Mouse (Mus musculus) layer of hippocampus, adult 9-11 months (tissue): Measurements from ENCODE around the gene Ric3.

ENCODE experiments used
- DNase-seq: peaks from one replicate; pipeline ENCODE4 v3.0.0; 2022

The Ric3 gene

DNA sequence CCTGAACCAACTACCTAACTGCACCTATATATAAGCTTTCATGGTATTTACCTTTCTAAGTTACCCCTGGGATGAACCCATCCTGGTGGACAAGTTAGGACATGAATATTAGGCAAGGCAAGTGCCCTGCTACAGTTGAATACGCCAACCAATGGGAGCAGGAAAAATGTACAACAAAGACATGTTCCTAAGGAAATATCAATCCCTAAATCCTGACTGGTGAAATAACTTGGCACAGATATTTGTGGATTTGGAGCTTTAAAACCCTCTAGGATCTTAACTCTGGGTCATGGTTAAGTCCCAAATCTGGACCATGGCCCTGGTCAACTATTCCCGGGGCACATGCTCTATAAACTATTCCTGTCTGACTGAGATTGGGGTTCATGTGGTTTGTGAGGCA is 37.3 kb downstream of the Ric3 start:
- DNase-seq = no peak

DNA sequence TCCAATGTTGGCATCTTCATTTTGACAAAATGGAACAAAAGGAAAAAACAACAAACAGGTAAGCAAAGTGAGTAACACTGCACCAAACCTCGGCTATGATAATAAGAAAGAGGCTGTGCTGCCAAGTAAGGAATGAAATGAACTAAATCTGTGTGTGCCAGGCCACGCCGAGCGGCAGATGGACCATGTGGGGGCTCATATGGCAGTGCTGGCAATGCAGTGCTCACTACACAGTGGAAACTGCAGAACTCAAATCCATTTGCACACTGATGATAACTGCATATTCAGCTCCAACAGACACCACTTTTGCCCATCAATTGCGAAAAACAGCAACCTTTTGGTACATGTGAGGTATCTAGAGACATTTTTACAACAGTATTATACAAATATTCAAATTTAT is 43.7 kb downstream of the Ric3 start:
- DNase-seq = peak; percentile 91

DNA sequence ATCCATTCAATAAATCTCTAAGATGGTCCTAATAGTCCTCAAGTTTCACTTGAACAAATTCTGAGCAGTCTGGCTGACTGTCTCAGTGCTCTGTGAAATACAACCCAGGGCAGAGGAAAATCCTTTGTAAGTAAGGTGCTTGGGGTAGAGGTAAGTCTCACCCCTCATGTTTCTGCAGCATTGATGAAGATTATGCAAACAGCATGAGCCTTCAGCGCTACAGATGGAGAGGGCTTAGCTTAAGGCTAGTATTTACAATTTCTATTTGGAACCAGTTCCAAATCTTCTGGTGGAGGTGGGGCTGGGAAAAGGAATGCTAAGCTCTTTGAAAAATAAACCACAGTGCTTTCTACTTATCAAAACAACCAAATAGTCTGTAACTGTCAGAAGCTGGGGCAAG is 44.1 kb downstream of the Ric3 start:
- DNase-seq = no peak

DNA sequence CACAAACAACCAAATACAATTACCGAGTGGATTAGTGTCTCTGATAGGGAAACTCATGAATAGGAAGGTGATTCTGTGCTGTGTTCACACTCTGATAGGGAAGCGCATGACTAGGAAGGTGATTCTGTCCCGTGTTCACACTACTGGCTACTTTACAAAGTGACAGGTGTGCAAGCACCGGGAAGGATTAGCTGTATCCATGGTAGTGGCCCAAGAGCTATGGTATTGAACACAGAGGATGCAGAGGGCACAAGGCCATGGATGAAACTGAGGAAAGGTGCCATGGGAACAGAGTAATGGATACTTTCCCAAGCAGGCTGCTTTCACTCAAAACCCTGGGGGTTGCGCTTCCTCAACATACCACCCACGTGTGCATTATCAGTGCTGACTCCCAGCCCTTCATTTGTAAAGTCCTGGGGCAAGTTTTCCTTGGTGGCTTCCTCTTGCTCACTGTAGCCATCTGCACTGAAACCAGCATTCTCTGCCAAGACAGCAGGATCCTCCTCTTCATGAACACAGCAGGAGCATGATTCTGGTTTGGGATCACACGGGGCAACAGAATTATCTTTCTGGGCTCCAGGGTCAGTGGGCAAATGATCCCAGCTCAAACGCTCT is 44.9 kb downstream of the Ric3 start:
- DNase-seq = no peak

DNA sequence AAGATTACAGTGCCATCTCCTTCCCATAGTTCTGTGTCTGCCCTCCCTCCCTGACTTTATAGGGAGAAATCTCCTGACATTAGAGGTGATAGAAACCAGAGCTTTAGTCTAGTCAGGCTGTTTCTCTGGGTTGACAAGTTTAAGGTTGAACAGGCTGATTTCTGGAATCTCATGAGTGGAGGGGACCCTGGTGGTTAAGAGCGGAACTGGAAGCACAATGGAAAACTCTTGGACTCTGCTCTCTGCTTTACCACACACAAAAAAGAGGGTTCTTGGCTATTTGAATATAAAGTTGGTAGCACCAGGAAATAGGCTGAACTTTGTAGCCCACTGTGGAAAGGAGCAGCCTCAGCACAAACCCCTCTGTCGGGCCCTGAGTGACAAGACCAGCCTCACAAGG is 51.1 kb downstream of the Ric3 start:
- DNase-seq = no peak

DNA sequence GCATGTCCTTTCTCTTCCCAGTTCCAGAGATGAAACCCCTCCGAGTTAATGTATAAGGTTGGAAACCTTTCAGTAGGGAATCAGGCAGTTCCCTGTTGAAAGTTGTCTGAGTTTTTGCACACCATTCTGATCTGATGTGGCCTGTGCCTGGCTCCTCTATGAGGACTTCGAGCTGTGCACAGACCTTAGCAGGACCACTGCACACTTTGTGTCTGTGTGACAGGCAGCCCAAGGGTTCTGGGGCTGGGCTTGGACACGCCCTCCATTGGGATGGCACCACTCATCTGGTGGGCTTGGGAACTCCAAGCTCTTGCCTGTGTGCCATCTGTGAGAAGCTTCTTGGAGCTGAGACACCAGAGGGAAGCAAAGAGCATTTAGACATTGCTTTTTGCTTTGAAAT is 51.8 kb downstream of the Ric3 start:
- no peak for DNase-seq

DNA sequence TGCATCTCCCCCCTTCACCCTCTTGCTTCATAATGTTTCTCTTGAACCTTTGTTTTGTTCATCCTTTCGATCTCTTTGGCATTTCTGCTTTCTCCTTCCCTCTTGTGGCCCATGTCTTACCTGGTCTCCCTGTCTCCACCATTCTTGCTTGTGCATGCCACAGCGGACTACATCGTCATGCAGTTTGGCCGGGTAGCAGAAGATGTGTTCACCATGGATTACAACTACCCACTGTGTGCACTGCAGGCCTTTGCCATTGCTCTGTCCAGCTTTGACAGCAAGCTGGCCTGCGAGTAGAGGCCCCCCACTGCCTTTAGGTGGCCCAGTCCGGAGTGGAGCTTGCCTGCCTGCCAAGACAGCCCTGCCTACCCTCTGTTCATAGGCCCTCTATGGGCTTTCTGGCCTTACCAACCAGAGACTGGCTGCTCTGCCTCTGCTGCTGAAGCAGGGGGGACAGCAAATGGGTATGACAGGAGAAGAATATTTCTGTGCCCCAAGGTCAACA is 53.1 kb downstream of the Ric3 start:
- DNase-seq = no peak

GRCm38 (mm10) chr7:109028204-109028603 is 54.9 kb downstream of the Ric3 start:
- no peak for DNase-seq

- DNase-seq = no peak
Observed at GRCm38 (mm10) chr7:109027721-109028120, 55.4 kb downstream of the Ric3 start.

DNA sequence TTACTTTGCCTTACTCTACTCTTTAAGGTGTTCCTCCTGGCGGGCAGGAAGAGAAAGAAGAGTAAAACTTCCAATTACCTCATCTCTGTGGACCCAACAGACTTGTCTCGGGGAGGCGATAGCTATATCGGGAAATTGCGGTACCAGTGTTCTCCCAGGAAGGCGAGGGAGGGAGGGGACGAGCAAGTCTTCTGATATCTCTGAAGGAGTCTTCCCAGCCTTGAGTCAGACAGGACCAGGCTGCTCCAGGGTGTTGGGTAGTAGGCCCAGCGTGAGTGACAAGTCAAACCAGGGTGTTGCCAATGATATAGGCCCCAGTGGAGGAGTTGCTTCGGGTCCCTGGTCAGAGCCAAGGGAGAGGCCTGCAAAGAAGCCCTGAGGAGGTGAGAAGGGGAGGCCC is 56.2 kb downstream of the Ric3 start:
- DNase-seq = no peak

DNA sequence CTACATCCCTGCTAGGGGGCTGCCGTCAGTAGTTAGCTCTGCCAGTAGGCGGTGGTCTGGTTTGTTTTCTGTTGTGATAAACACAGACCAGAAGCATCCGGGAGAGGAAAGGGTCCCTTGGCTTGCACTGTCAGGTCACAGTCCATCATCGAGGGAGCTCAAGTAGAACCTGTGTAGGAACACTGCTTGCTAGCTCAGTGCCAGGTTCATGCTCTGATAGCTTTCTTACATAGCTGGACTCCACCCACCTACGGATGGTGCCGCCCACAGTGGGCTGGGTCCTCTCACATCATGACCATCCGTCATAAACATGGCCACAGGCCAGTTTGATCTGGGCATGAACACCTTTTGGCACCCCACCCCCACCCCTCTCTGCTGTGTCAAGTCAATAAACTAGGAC is 57.4 kb downstream of the Ric3 start:
- DNase-seq = no peak

GRCm38 (mm10) chr7:109021428-109021827 is 61.7 kb downstream of the Ric3 start:
- no peak for DNase-seq

DNA sequence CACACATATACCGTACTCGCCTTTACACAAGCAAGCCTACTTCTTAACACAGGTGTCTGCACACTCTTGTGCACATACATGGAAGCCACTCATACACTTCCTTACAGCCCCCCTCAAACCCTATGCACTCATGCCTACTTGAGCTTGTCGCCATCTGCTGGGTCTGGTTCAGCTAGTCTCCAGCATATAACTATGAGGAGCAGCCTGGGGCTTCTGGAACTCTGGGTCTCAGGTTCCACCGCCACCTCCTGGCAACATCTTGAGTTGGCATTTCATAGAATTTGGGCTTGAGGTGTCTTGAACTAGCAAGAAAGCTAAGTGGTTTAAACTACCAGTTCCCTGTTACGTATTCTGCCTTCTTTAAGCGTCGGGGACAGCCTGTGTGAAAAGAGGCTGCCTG is 63.9 kb downstream of the Ric3 start:
- DNase-seq = no peak

- DNase-seq = no peak
Observed at GRCm38 (mm10) chr7:109016378-109016923, 66.7 kb downstream of the Ric3 start.

DNA sequence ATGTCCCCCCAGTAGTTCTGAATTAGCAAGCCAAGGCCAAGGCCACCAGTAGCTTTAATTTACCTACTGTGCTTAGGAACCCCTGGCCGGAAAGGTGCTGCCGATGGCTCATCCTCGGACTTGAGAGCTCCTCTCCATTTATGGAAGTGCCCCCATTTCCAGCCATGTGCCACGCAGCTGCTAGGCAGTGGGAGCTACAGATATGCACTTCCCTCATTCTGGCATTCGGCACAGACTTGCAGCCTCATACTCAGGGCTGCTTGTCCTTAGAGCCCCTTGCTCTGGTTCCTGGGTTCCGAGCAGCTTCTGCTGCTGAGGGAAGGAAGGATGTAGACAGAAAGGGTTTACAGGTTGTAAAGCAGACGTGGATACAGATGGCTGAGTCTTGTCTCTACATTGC is 68.3 kb downstream of the Ric3 start:
- DNase-seq = no peak

- DNase-seq = peak; percentile 56
Observed at GRCm38 (mm10) chr7:109012998-109013625, 70.0 kb downstream of the Ric3 start.

- DNase-seq = no peak
Observed at GRCm38 (mm10) chr7:109012575-109012974, 70.6 kb downstream of the Ric3 start.

GRCm38 (mm10) chr7:109011596-109012180 is 71.4 kb downstream of the Ric3 start:
- DNase-seq = peak; percentile 85

- DNase-seq = no peak
Observed at GRCm38 (mm10) chr7:109010720-109011595, 72.2 kb downstream of the Ric3 start.

DNA sequence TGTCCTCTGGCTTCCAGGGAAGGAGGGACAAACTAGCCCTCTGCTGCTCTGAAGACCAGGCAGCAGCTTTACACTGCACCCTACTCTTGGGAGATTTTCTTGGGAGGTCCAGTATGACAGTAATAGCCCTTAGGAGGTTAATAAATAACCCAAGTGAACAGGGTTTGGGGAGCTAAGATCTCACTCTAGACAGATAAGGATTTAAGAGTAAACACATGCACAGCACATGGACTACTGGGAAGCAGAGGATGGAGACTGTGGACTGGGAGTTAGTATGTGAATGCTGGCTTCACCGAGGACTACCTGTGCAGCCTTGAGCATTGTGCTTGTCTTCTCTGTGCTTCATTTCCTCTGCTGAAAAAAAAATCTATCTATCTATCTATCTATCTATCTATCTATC is 73.9 kb downstream of the Ric3 start:
- no peak for DNase-seq

DNA sequence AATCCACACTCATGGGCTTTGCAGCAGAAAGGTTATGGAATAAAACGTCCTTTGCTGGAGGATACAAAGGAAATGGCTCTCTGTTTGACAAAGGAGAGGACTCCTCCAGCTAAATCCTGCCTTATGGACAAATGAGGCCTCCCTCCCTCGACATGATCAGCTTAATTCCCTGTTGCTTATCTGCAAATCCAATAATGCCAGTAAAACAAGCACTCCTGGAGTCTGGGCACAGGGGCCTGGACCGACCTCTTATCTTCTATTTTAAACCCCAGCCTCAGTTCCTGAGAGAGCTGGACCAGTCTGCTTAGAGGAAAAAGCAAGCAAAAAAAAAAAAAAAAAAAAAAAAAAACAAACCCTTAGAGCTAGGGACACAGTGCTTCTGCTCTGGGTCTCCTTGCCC is 79.5 kb downstream of the Ric3 start:
- DNase-seq = no peak

- DNase-seq = no peak
Observed at GRCm38 (mm10) chr7:109001971-109002370, 81.2 kb downstream of the Ric3 start.

DNA sequence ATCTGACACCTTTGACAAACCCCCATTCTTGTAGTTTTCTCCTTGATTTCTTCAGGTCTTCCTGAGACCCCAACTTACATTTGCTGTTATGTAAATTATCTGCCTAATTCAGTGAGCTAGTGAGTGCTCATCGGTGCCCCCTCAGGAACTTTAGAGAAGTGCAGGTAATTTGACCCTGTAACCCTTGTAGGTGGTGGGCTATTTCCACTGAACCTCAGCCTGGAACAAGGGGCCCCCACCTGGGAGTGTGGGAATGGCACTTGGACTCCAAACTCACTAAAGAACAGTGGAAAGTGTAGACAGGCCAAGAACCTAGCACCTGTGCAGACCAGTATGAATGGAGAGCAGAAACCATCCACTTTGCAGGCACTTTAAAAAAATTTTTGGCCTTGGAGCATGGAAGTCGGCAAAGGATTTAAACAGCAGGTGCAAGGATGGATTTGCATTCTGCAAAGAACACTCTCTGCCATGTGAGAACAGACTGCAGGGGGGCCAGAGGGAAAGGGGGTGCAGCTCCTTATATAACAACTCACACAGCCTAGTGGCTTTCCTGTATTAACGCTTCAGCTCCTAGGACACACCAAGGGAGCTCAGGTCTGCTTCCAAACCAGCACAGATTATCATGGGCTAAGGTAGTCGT is 82.7 kb downstream of the Ric3 start:
- DNase-seq = peak; percentile 80
